Mouse (Mus musculus) frontal cortex, adult (tissue): ENCODE measurements around the gene Gm5128.
"Not testable (repeated sequence)": the region's sequence is repeated elsewhere in the genome, so short reads cannot be mapped to it uniquely, and the experiment has no call there.

Experiments
- ATAC-seq: cut with Nextera tagmentation; 2 replicates; pipeline ENCODE4 v1.9.2; 2017; ENCODE audit warnings: mild to moderate bottlenecking, moderate library complexity, mixed read lengths; ENCODE audit not compliant: low TSS enrichment

Gene Gm5128

GRCm38 (mm10) chrX:135372984-135373383, at the start of gene Gm5128:
Gene Gm5128 (plus strand): TSS chrX:135373284.
- not testable (repeated sequence) for ATAC-seq

GRCm38 (mm10) chrX:135360685-135361084, 12.4 kb upstream of the Gm5128 start:
- ATAC-seq = not testable (repeated sequence)

GRCm38 (mm10) chrX:135361943-135362342, 11.1 kb upstream of the Gm5128 start:
- not testable (repeated sequence) for ATAC-seq

- not testable (repeated sequence) for ATAC-seq
Observed at GRCm38 (mm10) chrX:135403578-135403977, 30.5 kb downstream of the Gm5128 start.

DNA sequence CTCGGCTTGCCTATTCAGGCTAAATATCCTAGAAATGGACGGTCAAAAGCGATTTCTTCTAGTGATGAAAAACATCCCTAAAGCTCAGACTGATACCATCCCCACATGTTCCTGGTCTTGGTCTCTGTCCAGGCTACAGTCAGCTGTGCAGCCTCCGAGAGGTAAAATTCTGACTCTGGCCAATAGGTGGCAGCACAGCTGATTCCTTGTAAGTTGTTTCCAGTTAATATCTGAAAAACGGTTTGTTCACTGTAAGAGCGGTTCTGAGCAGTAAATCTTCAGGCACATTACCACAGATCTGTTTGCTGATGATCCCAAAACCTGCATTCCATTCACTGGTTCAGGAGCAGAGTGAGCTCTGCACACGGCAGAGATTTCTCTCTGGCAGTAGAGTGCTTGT, 48.1 kb downstream of the Gm5128 start:
- ATAC-seq = not testable (repeated sequence)

GRCm38 (mm10) chrX:135421824-135422223, 48.7 kb downstream of the Gm5128 start:
- not testable (repeated sequence) for ATAC-seq

DNA sequence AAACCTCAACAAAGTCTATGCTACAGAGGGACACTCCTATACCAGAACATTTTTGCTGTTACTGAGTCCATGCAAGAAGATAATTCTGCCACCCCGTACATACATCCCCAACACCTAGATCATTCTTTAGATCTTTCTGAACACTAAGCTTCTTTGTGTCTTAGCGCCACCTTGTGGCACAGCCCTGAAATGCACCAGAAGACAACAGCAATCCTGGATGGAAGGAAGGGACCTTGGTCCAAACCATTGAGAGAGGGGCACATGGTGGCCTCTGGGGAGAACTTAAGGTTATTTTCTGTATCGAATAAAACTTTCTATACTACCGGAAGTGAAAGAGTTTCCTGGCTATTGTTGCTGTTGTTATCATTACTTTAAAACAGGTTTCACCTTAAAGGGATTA, 49.4 kb downstream of the Gm5128 start:
- not testable (repeated sequence) for ATAC-seq
